Mouse (Mus musculus) effector memory CD4-positive, alpha-beta T cell, adult 5 months (primary cell): Measurements from ENCODE around the gene Ercc4. TPM values are rescaled to one million over a fixed set of nuclear protein-coding genes. Genes with fewer than 3 reads are reported as not detected.

ENCODE experiments used
- polyA plus RNA-seq: library from polyadenylated mRNA; unstranded; fragments of 100-300 nt; shearing (Covaris generic); gene quantifications from one replicate; pipeline ENCODE4 v1.2.1, GENCODE M21; 2017

Ercc4 gene
- 32.6 TPM for polyA plus RNA-seq

GRCm38 (mm10) chr16:13109156-13109989 is at the start of gene Ercc4:
Ercc4 (plus strand) TSS chr16:13109684.

Other genes starting within 250 kb of the Ercc4 start
- 8.2 TPM for gene Mrtfb, start 146.8 kb downstream of the Ercc4 start, polyA plus RNA-seq